10 mouse cellular contexts compared by ENCODE assay signal in genomic region chr5:131829248-131829647, GRCm38 (mm10).
DNase-seq lines count a peak whose midpoint lies in the region; TF ChIP-seq lines count a peak whose summit lies in the region.
"Had no signal": no experiment of that assay in that cellular context is flagged by ENCODE, and none has a peak within 500 bp of the region (broad histone marks: within the 10 kb centered on the region; RNA-seq: fewer than 3 reads in every experiment).

No protein-coding gene starts in this region.

- H3K4me1 ChIP-seq in thymus, adult 2 months (replicated peaks; ENCODE audit: control insufficient read depth, insufficient read depth, low read length), result no peaks in the 10 kb centered on the region

- no peaks in the 10 kb centered on the region for H3K36me3 ChIP-seq in thymus, adult 2 months (ENCODE audit: control insufficient read depth, insufficient read depth, low read length)

- TF ChIP-seq CTCF in thymus, adult 2 months (IDR thresholded peaks at IDR 0.05; ENCODE audit: borderline replicate concordance, control insufficient read depth, extremely low read depth, insufficient read depth, low read length, poor library complexity), result no peak

- 15% methylated on average over 3 of the region's 3 CpGs for WGBS in thymus, adult 2 months

- DNase-seq in thymus, postnatal 25 days, result peak; percentile 6
- no peak for DNase-seq in thymus, adult 2 months
- DNase-seq in fat pad, adult 2 months (ENCODE audit: extremely low read depth, low read depth, low spot score), result peak; percentile 52
- DNase-seq in lung, adult 18-20 months, result peak; percentile 42 to 56
- DNase-seq in urinary bladder, postnatal 14 days (ENCODE audit: low spot score), result peak; percentile 47
- DNase-seq in kidney, postnatal 25 days, result no peak
- no peak for DNase-seq in ovary, adult 18-20 months (ENCODE audit: low spot score)
- DNase-seq in right cerebral cortex, postnatal 14 days, result no peak
- DNase-seq: liver had no signal

- no peak for TF ChIP-seq POLR2A in thymus, adult 2 months (IDR thresholded peaks at IDR 0.05; ENCODE audit: control insufficient read depth, extremely low read depth, insufficient read depth, low read length, poor library complexity)

- H3K27me3 ChIP-seq in thymus, adult 2 months (ENCODE audit: control insufficient read depth, insufficient read depth, low read length), result no peaks in the 10 kb centered on the region
- H3K27me3 ChIP-seq: forebrain, embryonic 13.5 days had no signal

- H3K4me3 ChIP-seq in thymus, adult 2 months (ENCODE audit: control insufficient read depth, insufficient read depth, low read length), result no peak overlapping the region
- H3K4me3 ChIP-seq: forebrain, embryonic 13.5 days had no signal

- H3K27ac ChIP-seq in thymus, adult 2 months (ENCODE audit: control insufficient read depth, insufficient read depth, low read length), result no peak overlapping the region
- H3K27ac ChIP-seq: forebrain, embryonic 13.5 days had no signal

Comparison
In these comparisons a context has a peak if more than half of its experiments do, and no peak if none do; other contexts are left out.
1. DNase-seq: peak in thymus, postnatal 25 days (single experiment), fat pad, adult 2 months (single experiment), lung, adult 18-20 months (2 of 2) and urinary bladder, postnatal 14 days (single experiment); none in thymus, adult 2 months (single experiment), kidney, postnatal 25 days (0 of 2), ovary, adult 18-20 months (single experiment) and right cerebral cortex, postnatal 14 days (single experiment).